Mouse (Mus musculus): ENCODE results near the gene Vwa5b2.
A peak's percentile ranks its signal among the peaks of the same experiment; 100 is the strongest.

Gene Vwa5b2

DNA sequence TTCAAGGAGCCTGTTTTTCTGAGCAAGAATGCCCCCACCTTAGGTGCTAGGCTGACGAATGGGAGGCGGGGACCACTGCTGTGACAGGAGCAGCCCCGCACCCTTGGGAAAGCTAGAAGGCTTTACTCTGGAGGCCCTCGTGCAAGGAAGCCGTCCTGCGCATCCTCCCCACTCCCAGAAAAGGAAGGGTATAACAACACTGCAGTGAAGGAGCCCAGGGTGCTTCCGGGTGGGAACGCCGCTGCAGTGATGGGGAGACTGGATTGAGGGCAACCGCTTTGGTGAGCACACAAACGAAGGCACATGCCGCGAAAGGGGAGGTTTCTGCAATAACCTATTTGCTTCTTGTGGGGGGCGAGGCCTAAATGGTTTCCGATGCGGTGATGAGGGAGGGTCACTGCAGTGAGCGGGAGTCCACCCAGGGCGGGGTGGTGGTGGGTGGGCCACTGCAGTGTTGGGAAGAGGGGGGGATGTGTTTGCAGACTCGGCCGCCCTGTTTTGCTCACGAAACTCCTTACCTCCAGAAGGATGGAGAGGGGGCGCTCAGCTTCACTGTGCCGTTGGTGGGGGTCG lies at the start of gene Vwa5b2:
Gene Vwa5b2 (plus strand): TSS at position 106 of the 573 bp plus-strand sequence.
- no peak for DNase-seq

- DNase-seq = no peak
Measured at GRCm38 (mm10) chr16:20539649-20540048, 49.6 kb upstream of the Vwa5b2 start.

DNA sequence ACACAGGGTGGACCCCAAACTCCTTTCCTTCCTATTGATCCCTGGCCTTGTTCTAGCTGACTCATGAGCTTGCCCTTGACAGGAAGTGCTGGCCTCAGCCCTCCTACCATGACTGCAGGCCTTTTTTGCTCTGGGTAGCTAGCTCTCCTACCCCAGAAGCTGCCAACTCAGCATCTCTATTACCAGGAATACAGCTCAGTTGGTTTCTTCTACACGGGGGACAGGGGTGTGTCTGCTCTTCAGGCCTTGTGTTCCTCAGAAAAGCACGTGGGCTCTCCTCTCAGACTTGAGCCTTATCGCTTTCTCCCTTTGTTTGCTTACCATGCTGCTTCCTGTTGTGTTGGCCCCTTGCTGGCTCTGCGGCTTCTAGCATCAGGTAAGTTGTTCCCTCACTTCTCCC lies 48.8 kb upstream of the Vwa5b2 start:
- DNase-seq = no peak

DNA sequence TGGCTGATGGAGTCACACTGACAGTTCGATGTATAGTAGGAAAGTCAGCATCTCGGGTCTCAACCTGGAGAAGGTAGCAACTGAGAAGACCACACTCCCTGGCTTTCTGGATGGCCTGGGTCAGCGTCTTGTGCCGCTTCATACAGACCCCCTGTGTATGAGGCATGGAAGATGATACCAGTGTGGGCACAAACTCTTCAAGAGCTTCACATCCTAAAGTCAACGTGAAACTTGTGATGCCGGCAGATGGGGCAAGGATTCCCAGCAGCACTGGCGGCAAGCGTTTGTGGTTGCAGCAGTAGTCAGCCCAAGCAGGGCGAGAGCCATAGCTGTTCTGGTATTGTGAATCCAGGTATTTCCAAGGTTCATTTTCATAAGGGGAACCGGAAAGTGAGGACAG lies 43.6 kb upstream of the Vwa5b2 start:
- DNase-seq = no peak

DNA sequence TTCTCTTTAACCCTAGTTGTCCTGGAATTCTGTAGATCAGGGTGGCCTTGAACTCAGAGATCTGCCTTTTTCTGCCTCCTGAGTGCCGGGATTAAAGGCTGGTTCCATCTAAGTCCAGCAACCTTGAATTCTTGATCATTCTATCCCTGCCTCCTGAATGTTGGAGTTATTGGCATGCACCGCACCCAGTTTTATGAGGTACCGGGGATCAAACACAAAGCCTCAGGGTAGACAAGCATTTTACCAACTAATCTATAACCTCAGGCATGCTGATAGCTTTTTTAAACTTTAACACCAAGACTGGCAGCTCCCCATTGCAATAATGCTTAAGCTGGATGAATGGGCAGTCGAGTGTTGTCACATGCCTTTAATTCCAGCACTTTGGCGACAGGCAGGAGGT lies 41.8 kb upstream of the Vwa5b2 start:
- DNase-seq = no peak

DNA sequence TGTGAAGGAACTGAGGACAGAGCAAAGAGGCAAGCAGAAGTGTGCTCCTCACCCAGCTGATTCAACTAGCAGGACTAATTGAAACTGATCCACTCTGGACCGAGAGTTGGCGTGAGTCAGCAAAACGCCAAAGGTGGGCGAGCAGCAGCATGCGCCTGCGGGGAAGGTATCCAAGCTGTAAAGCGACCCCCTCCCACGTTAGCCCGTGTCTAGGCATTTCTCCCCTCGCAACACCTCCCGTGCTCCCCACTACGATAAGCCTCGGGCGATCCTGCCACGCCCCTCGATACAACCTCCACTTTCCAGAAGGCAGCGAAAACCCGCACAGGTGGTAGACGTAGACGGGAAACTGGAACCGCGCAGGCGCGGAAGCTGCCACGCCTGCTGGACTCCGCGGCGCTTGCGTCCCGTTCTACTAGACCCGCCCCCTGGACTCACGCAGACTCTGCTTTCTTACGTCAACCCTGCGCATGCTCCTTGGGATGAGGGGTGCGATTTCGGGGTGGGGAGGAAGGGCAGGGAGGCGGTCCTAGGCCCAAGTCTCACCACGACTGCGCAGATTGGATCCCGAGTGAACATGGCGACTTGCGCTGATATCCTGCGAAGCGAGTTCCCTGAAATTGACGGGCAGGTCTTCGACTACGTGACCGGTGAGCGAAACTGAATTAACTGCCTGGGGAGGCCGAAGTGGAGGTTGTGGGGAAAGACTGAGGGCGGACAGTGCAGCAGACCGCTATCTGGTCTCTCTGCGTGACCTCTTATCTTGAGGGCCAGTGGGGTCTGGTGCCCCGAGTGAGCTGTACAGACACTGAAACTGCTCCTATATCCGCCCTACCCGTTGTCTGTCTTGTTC lies 40.9 kb upstream of the Vwa5b2 start, which contains the start of gene Abcf3:
Gene Abcf3 (plus strand): TSS at position 482 of the 853 bp plus-strand sequence.
- DNase-seq = peak; percentile 100

GRCm38 (mm10) chr16:20549161-20549560 lies 40.1 kb upstream of the Vwa5b2 start:
- DNase-seq = no peak

- no peak for DNase-seq
Measured at GRCm38 (mm10) chr16:20551691-20552090, 37.6 kb upstream of the Vwa5b2 start.

GRCm38 (mm10) chr16:20552594-20552993 lies 36.7 kb upstream of the Vwa5b2 start:
- DNase-seq = no peak

- no peak for DNase-seq
Measured at GRCm38 (mm10) chr16:20555000-20555399, 34.3 kb upstream of the Vwa5b2 start.

- DNase-seq = no peak
Measured at GRCm38 (mm10) chr16:20557381-20557780, 31.9 kb upstream of the Vwa5b2 start.

GRCm38 (mm10) chr16:20565075-20565474 lies 24.2 kb upstream of the Vwa5b2 start:
- DNase-seq = no peak

DNA sequence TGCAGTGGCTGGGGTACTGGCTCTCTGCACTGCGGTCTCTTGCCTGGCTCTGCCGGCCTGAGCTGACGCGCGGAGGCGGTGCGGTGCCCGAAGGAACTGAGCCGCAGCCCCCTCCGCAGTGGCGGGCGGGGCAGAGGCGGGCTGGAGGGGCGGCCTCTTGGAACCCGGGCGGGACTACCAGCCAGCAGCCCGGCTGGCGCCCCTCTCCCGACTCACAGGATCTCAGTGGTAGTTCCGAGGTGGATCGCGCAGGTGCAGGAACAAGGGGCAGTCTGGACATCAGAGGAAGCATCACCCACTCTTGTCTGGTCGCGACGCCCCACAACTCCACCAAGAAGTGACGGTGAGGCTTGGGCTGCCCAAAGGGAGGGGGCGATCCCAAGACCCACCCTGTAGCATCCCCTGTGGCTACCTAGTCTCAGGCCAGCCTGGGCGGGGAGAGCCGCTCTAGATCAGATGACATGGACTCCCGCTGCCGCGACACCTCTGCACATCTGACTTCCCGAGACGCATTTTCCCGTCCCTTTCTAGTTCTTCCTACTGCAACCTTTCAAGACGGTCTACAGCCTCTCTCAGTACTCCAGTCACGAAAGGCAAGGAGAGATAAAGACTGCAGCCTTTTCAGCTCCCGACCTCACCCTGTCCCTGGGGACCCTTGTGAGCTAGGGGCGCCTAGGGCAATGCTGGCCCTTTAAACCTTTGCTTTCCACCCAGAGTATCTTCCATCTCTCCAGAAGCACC lies 838 bp downstream of the Vwa5b2 start:
- peak; percentile 72 for DNase-seq

- DNase-seq = no peak
Measured at GRCm38 (mm10) chr16:20590680-20591038, 1.4 kb downstream of the Vwa5b2 start.

DNA sequence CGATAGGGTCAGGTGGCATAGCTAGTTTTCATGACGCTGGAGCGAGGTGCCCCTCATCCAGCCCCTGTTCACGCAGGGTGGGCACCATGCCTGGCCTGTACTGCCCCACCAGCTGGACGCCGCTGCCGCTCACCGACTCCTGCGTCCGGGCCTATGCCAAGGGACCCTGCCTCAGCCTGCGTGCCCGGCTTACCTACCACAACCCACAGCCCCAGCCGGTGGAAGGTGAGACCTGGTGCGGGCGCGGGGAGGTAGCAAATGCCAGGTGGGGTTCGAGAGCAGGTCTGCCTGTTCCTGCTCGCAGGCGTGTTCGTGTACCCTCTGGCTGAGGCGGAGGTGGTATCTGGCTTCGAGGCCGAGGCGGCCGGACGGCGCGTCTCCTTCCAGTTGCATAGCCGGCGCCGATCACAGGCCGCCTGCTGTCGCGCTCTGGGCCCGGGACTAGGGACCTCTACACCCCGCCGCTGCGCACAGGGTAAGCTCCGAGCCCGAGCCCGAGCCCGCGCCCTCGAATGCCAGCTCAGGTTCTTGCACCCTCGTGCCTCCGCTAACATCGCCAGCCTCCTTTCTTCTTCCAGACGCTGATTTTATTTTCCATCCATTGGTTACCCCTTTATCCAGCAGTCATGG lies 1.9 kb downstream of the Vwa5b2 start:
- peak; percentile 47 for DNase-seq

DNA sequence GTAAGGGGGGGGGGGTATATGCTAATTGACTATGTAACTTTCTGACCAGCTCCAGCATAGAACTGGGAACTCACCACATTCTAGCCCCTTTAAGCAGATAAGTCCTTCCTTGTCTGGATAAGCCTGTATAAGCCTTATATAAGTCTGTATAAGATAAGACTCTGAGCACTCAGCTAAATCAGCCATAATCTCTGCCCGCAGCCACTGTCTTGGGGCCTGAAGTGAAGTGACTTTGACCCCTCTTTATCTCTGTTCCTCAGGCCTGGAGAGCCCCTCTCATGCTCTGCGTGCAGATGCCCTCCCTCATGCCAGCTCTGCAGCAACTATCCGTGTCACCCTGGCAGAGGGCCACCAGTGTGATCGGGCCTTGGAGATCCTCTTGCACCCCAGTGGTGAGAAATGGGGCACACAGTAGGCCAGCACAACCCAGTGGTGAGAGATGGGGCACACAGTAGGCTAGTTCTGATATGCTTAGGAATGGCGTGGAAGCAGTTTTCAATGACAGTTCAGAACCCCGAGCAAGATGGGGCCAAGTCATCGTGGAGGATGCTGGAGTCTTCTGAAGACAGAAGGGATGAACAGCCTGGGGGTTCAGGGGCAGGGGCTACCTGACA lies 5.9 kb downstream of the Vwa5b2 start:
- no peak for DNase-seq

- DNase-seq = no peak
Measured at GRCm38 (mm10) chr16:20595737-20596136, 6.5 kb downstream of the Vwa5b2 start.

DNA sequence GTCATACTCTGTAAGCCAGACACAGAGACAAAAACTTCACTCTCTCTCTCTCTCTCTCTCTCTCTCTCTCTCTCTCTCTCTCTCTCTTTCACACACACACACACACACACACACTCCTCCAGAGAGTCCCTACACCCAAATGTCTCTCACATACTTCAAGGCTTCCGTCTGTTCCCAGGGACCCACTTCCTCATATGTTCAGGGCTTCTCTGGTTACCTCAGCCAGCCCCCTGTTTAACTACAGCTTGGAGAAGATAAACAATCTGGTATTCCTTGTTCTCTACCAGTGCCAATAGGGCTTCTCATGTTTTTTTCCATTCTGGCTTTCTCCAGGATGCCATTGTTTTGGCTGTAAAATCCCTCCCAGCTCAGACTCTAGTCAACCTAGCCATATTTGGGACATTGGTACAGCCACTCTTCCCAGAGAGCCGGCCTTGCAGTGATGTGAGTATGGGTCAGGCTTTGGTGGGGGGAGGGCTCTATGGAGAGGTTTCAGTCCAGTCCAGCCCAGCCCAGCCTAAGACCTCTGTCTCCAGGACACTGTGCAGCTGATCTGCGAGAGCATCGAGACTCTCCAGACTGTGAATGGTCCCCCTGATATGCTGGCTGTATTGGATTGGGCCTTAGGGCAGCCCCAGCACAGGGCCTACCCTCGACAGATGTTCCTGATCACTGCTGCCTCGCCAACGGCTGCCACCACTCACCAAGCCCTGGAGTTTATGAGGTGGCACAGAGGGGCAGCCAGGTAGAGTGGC lies 7.6 kb downstream of the Vwa5b2 start:
- DNase-seq = no peak

- DNase-seq = no peak
Measured at GRCm38 (mm10) chr16:20600511-20600910, 11.2 kb downstream of the Vwa5b2 start.

DNA sequence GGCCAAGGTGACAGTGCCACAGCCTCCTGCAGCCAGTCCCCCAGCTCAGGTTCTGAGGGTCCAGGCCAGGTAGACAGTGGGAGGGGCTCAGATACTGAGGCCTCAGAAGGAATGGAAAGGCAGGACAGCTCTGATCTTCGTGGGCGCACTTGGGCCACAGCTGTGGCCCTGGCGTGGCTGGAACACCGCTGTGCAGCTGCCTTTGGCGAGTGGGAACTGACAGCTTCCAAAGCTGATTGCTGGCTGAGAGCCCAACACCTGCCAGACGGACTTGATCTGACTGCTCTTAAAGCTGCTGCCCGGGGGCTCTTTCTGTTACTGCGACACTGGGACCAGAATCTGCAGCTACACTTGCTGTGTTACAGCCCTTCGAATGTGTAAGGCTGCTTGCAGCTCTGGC lies 15.4 kb downstream of the Vwa5b2 start:
- DNase-seq = no peak

- peak; percentile 90 for DNase-seq
Measured at GRCm38 (mm10) chr16:20610501-20611356, 21.5 kb downstream of the Vwa5b2 start.

All from embryo, embryonic 11 days (tissue).